Mouse (Mus musculus) bone marrow, adult 2 months (tissue): ENCODE measurements around the gene Nmt1.

ENCODE experiments used
- CTCF ChIP-seq: fragments of 200-500 bp; IDR thresholded peaks from 2 replicates; pipeline ENCODE4 v1.5.1; 2011; ENCODE audit warnings: low read length, control low read depth; ENCODE audit not compliant: control insufficient read depth, insufficient read depth
- POLR2A ChIP-seq: fragments of 200-500 bp; IDR thresholded peaks from 2 replicates; pipeline ENCODE4 v1.6.1; 2011; ENCODE audit warnings: low read depth, mild to moderate bottlenecking, control low read depth, low read length, borderline replicate concordance; ENCODE audit not compliant: control insufficient read depth

DNA sequence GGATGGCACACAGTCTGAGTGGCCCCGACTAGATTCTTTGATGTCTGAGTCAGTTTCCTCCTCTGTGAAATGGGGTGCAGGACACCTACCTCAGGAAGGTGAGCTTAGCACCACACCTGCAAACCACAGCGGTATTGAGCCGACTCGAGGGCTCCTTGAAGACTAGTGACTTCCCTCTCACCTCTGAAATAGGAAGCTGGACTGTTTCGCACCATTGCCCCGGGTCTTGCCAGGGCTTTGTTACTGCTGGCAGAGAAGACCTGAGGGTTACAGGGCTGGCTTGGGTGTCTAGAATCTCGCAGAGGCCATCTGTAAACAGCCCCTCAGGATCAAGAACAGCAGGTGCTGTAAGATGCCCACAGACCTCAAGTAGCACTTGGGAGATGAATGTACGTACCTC lies 72.4 kb downstream of the Nmt1 start:
- TF ChIP-seq CTCF (no peak), POLR2A (no peak)
